7 mouse cellular contexts compared by ENCODE assay signal in genomic region chr15:101078731-101079156, GRCm38 (mm10). TPM values are rescaled to one million over a fixed set of nuclear protein-coding genes. Genes with fewer than 3 reads are reported as not detected.
DNase-seq lines count a peak whose midpoint lies in the region.

No protein-coding gene starts in this region.

- intact Hi-C loops in left cerebral cortex, postnatal 36 days (cut with DNase I), result no loop called here

- peaks cover 88% of the 10 kb centered on the region for H3K4me1 ChIP-seq in embryonic facial prominence, embryonic 10.5 days

- H3K27me3 ChIP-seq in embryonic facial prominence, embryonic 10.5 days (replicated peaks; ENCODE audit: low read depth, poor library complexity, severe bottlenecking), result no peaks in the 10 kb centered on the region

- H3K4me3 ChIP-seq in embryonic facial prominence, embryonic 10.5 days, result peak overlapping the region; percentile 99

- no peaks in the 10 kb centered on the region for H3K9me3 ChIP-seq in embryonic facial prominence, embryonic 10.5 days

- 1% methylated on average over 30 of the region's 30 CpGs for WGBS in embryonic facial prominence, embryonic 10.5 days

- H3K36me3 ChIP-seq in embryonic facial prominence, embryonic 10.5 days (replicated peaks), result peaks cover 11% of the 10 kb centered on the region

- DNase-seq in adrenal gland, postnatal 36 days, result peak; percentile 95 to 96
- peak; percentile 88 for DNase-seq in embryonic facial prominence, embryonic 10.5 days (ENCODE audit: low spot score)
- DNase-seq in heart, adult 11 months, result peak; percentile 99
- DNase-seq in kidney, adult 18-20 months, result peak; percentile 95
- peak; percentile 52 to 64 for DNase-seq in left cerebral cortex, postnatal 36 days (ENCODE audit: low spot score in 2 of 2)
- peak; percentile 84 for DNase-seq in mesoderm, embryonic 11.5 days (ENCODE audit: low read depth, low spot score)
- DNase-seq in right cerebral cortex, postnatal 36 days (ENCODE audit: low spot score in 2 of 2), result peak; percentile 47 to 55

- peak overlapping the region; percentile 99 for H3K27ac ChIP-seq in embryonic facial prominence, embryonic 10.5 days (replicated peaks)

RNA-seq across cellular contexts. Expression of gene Fignl2, which starts 0.4 kb away (rescaled TPM):
- total RNA-seq in adrenal gland, postnatal 36 days (2021), result 1 to 10 TPM; 9.4 to 9.9 TPM
- polyA plus RNA-seq in embryonic facial prominence, embryonic 10.5 days (2016; fragmentation: Nextera tagmentation; extraction: Ambion mirVana), result 1.2 and 1.7 TPM in 2 replicates
- 1 to 10 TPM; 1.5 TPM for total RNA-seq in left cerebral cortex, postnatal 36 days (2021)

RNA-seq across cellular contexts. Expression of gene Gm47841, which starts 31.5 kb away (rescaled TPM):
- total RNA-seq in adrenal gland, postnatal 36 days (2021), result under 1 TPM in 1 of 2 experiments, not detected in 1; 0.26 TPM
- not detected in 2 replicates for polyA plus RNA-seq in embryonic facial prominence, embryonic 10.5 days (2016; fragmentation: Nextera tagmentation; extraction: Ambion mirVana)
- not detected for total RNA-seq in left cerebral cortex, postnatal 36 days (2021)

RNA-seq across cellular contexts. Expression of gene Ankrd33, which starts 36.8 kb away (rescaled TPM):
- under 1 TPM; 0.56 to 0.99 TPM for total RNA-seq in adrenal gland, postnatal 36 days (2021)
- polyA plus RNA-seq in embryonic facial prominence, embryonic 10.5 days (2016; fragmentation: Nextera tagmentation; extraction: Ambion mirVana), result 0.10 TPM in 1 of 2 replicates, not detected in the other
- total RNA-seq in left cerebral cortex, postnatal 36 days (2021), result under 1 TPM in 1 of 2 experiments, not detected in 1; 0.27 TPM

RNA-seq across cellular contexts. Expression of gene Acvrl1, which starts 49.6 kb away (rescaled TPM):
- 10 to 100 TPM; 13.4 to 17.5 TPM for total RNA-seq in adrenal gland, postnatal 36 days (2021)
- 10.3 and 10.6 TPM in 2 replicates for polyA plus RNA-seq in embryonic facial prominence, embryonic 10.5 days (2016; fragmentation: Nextera tagmentation; extraction: Ambion mirVana)
- total RNA-seq in left cerebral cortex, postnatal 36 days (2021), result 10 to 100 TPM; 13.2 to 16.7 TPM

Comparison
In these comparisons a context has a peak if more than half of its experiments do, and no peak if none do; other contexts are left out.
1. Peak in every context shown above with its lines: DNase-seq, H3K4me3 ChIP-seq and H3K27ac ChIP-seq.
2. RNA of gene Fignl2, which starts 0.4 kb away (total RNA-seq): 9.4 to 9.9 TPM in adrenal gland, postnatal 36 days; 1.5 TPM in left cerebral cortex, postnatal 36 days; every median in the first group is over 4 times any median in the second.